Mouse (Mus musculus) ES-E14 (cell line): ENCODE results near the gene Timm8a1. TPM values are rescaled to one million over a fixed set of nuclear protein-coding genes. Genes with fewer than 3 reads are reported as not detected.

Source experiments
- DNase-seq: peaks from one replicate; pipeline ENCODE4 v3.0.0-alpha.2; 2013; ENCODE audit warnings: low read depth, low spot score
- H3K27ac ChIP-seq: 2 replicates; pipeline ENCODE4 v1.5.1; 2012; ENCODE audit warnings: low read depth, mild to moderate bottlenecking, low read length, moderate library complexity, mixed read lengths; ENCODE audit not compliant: poor library complexity, insufficient read depth, severe bottlenecking
- H3K36me3 ChIP-seq: 2 replicates; pipeline ENCODE4 v1.6.1; 2012; ENCODE audit warnings: mild to moderate bottlenecking, low read length, moderate library complexity, mixed read lengths; ENCODE audit not compliant: control insufficient read depth, poor library complexity, insufficient read depth, severe bottlenecking
- H3K4me1 ChIP-seq, 2 experiments: fragments of 150-350 bp in 1 of 2; sonication (generic) in 1 of 2; 2 replicates each; pipeline ENCODE4 v1.6.1; 2012; ENCODE audit warnings: low read length in 2 of 2, mild to moderate bottlenecking in 1 of 2, mixed read lengths in 1 of 2; ENCODE audit not compliant: control insufficient read depth in 2 of 2, insufficient read depth in 2 of 2, poor library complexity in 1 of 2
- H3K4me3 ChIP-seq, 2 experiments: fragments of 150-350 bp in 1 of 2; sonication (generic) in 1 of 2; 2 replicates each; pipeline ENCODE4 v1.5.1; 2012; ENCODE audit warnings: low read length in 2 of 2, low read depth in 1 of 2, mild to moderate bottlenecking in 1 of 2, mixed read lengths in 1 of 2; ENCODE audit not compliant: insufficient read depth in 1 of 2, poor library complexity in 1 of 2, severe bottlenecking in 1 of 2
- H3K9ac ChIP-seq: 2 replicates; pipeline ENCODE4 v1.6.1; 2012; ENCODE audit warnings: low read depth, mild to moderate bottlenecking, low read length, mixed read lengths; ENCODE audit not compliant: poor library complexity, insufficient read depth, severe bottlenecking
- H3K9me3 ChIP-seq: fragments of 150-350 bp; sonication (generic); 2 replicates; pipeline ENCODE4 v1.6.1; 2012; ENCODE audit warnings: low read depth, mild to moderate bottlenecking, low read length; ENCODE audit not compliant: control insufficient read depth, insufficient read depth
- CHD2 ChIP-seq: IDR thresholded peaks from 2 replicates; pipeline ENCODE4 v1.6.1; 2014; ENCODE audit warnings: mild to moderate bottlenecking, low read depth, low read length, inconsistent platforms
- HCFC1 ChIP-seq: IDR thresholded peaks from 2 replicates; pipeline ENCODE4 v1.6.1; 2012; ENCODE audit warnings: low read length, inconsistent platforms, borderline replicate concordance; ENCODE audit not compliant: insufficient read depth
- MAFK ChIP-seq: IDR thresholded peaks from 2 replicates; pipeline ENCODE4 v1.6.1; 2014; ENCODE audit warnings: mild to moderate bottlenecking, low read depth, low read length, inconsistent platforms; ENCODE audit not compliant: insufficient read depth
- ZC3H11A ChIP-seq: IDR thresholded peaks from 2 replicates; pipeline ENCODE4 v1.6.1; 2012; ENCODE audit warnings: low read depth, mild to moderate bottlenecking, inconsistent platforms, low read length, borderline replicate concordance
- ZNF384 ChIP-seq: IDR thresholded peaks from 2 replicates; pipeline ENCODE4 v1.6.1; 2012; ENCODE audit warnings: low read depth, low read length, inconsistent platforms
- in situ Hi-C, 2 experiments: fragments of 600-800 bp; cut with MboI; formaldehyde crosslinking; loops; one replicate each; pipeline ENCODE4 v1.15.1; 2025; ENCODE audit warnings: low sequenced_read_pairs in 2 of 2, inconsistent platforms in 1 of 2; ENCODE audit not compliant: unreplicated experiment in 2 of 2
- total RNA-seq: library from RNA; depleted of rRNA; stranded (reverse); fragments of 300-350 nt; gene quantifications from 2 replicates; pipeline ENCODE4 v1.2.3, GENCODE M21; 2012

Gene Timm8a1
- total RNA-seq, 1 experiment: 42.4 TPM

DNA sequence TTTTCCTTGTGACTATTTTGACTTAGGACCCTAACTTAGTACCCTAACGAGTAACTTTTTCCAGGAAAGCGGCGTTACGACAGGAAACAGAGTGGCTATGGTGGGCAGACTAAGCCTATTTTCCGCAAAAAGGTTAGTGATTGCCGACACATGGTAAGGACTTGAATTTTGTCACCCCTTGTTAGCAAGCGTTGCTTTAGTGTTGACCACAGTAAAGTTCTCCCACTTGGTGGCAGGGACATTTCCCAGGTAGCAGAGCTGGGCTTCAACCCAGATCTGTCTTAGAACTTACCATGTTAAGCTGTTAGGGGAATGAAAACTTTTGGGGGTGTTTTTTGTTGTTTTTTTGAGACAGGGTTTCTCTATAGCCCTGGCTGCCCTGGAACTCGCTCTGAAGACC is 44.8 kb upstream of the Timm8a1 start:
- Histone ChIP-seq H3K4me3 (peak overlapping the region; percentile 65 to 88), H3K27ac (peak overlapping the region; percentile 91; the same call in 1 of the 2 replicates), H3K9me3 (no peaks in the 10 kb centered on the region), H3K4me1 (no peaks in the 10 kb centered on the region), H3K36me3 (peaks cover 12% of the 10 kb centered on the region), H3K9ac (peak overlapping the region; percentile 92)
- no peak for DNase-seq
- in situ Hi-C loops: no loop called here
- TF ChIP-seq HCFC1: no peak
- TF ChIP-seq CHD2: no peak
- no peak for TF ChIP-seq MAFK
- TF ChIP-seq ZC3H11A: no peak
- TF ChIP-seq ZNF384: no peak

DNA sequence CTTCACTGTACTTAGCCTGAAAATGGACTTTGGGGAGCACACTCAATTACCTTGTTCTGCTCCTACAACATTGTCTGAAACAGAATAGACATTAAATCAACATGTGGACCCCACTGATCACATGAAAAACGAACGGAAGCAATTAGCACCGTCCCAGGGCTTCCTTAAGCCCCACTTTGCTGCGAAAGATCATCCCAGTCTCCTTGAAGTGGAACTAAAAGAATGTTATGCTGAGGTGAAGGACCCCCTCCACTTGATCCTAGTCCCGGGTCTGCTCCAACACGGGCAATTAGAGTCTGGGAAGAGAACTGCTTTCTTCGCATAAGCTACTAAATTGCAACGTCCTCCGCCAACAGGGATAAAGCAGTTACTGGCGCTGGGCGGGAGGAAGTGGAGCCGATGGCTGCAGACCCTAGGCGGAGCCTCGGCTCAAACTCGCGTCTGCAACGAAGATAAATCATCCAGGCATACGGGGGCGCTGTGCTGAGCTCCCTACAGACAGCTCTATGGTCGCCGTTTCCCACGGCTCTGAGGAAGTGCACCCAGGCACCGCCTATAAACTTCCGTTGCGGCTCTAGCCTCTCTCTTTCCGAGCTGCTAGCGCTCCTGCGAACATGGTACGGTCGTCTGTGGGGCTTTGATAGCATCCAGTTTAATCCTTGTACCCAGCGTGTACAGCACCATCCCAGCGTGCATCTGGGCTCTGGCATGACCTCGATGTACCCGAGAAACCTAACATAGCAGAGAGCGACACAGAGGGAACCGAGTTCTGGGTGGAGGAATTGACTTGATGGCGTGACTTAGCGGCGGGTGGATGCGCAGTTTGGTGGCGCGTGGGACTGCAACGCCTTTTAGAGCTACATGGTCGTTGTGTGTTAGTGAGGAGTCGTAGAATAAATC is 43.7 kb upstream of the Timm8a1 start, which contains the start of gene Rpl36a:
Gene Rpl36a, plus strand, starts transcription at position 552 of the 900 bp plus-strand sequence.
- TF ChIP-seq ZNF384 (no peak), HCFC1 (peak; percentile 54; the same call in 1 of the 2 replicates)
- in situ Hi-C loops: no loop called here
- Histone ChIP-seq H3K9me3 (no peaks in the 10 kb centered on the region), H3K4me1 (no peaks in the 10 kb centered on the region), H3K9ac (peak within 1 kb of the TSS; percentile 92), H3K36me3 (peaks cover 12% of the 10 kb centered on the region), H3K4me3 (peak within 1 kb of the TSS; percentile 66 to 88), H3K27ac (peak within 1 kb of the TSS; percentile 91)
- DNase-seq: peak; percentile 88

DNA sequence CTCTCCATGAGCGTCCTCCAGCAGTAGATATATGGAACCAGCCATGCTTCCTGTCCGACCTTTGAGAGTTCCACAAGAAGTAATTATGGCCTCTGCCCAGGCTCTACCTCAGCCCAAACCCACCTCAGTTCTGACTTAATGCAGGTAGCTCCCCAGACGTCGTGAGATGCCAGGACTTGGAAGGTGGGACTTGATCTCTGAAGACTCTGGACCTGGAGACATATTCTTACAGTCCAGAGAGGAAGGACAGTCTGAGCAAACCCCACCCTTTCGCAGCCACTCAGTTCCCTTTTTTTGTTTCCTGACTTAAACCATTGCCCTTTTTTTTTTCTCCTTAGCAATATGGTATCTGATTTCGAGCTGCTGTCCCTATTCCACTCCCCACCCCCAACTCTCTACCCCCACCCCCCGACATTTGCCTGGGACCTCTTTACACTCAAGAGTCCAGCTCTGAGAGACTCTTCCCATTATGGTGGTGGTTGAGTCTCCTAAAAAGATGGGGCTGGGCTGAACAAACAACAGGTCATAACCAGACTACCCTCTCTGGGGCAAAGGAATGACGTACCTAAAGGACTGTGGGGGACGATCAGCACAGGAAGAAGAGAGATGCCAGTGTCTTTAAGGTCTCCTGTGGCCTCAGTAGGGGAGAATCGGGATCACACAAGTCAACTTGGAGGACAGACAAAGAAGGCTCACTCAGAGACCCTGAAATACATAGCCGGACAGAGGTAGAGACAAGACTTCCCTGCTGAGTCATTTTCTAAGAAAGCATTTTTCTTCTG is 41.4 kb upstream of the Timm8a1 start, which contains the start of gene Btk:
Gene Btk, minus strand, starts transcription at position 683 of the 782 bp plus-strand sequence.
- H3K27ac ChIP-seq: no peak within 1 kb of the TSS
- DNase-seq: no peak
- no peak within 1 kb of the TSS for H3K9ac ChIP-seq
- H3K4me3 ChIP-seq: no peak within 1 kb of the TSS
- in situ Hi-C loops: no loop called here
- no peaks in the 10 kb centered on the region for H3K4me1 ChIP-seq
- no peak for TF ChIP-seq MAFK
- TF ChIP-seq CHD2: no peak
- TF ChIP-seq HCFC1: no peak
- no peak for TF ChIP-seq ZNF384
- no peaks in the 10 kb centered on the region for H3K9me3 ChIP-seq
- peaks cover 3% of the 10 kb centered on the region for H3K36me3 ChIP-seq

DNA sequence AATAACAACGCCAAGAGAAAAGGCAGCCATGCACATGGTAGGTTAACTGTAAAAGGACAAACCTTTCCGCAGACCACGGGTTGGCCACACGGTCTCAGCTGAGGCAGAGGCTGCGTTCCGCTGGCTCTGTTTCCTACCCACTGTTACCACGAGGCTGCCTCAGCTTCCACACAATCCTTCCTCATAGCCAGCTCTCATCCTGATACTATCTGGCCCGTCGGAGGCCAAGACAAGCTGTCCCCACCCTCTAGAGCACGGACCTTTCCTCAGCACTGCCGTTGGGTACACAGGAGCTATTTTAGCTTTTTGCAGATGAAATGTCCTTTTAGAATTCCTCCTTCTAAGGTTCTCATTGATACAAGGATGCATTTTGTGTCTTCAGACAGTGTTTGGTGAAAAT is 40.6 kb upstream of the Timm8a1 start:
- no peak overlapping the region for H3K9ac ChIP-seq
- no peaks in the 10 kb centered on the region for H3K4me1 ChIP-seq
- TF ChIP-seq CHD2 (no peak), ZNF384 (no peak), ZC3H11A (no peak), HCFC1 (no peak), MAFK (no peak)
- H3K27ac ChIP-seq: no peak overlapping the region
- H3K36me3 ChIP-seq: peaks cover 3% of the 10 kb centered on the region
- H3K9me3 ChIP-seq: no peaks in the 10 kb centered on the region
- in situ Hi-C loops: no loop called here
- no peak overlapping the region for H3K4me3 ChIP-seq
- no peak for DNase-seq
